Mouse (Mus musculus) stomach, embryonic 16.5 days (tissue): ENCODE results near the gene Psmd1. TPM values are rescaled to one million over a fixed set of nuclear protein-coding genes. Genes with fewer than 3 reads are reported as not detected.

Source experiments
- ATAC-seq: fragments of 200-750 bp; cut with Nextera tagmentation; 2 replicates; pipeline ENCODE4 v1.8.0; 2017; ENCODE audit warnings: moderate number of reproducible peaks, moderate TSS enrichment; ENCODE audit not compliant: insufficient read depth, low FRiP score
- H3K27ac ChIP-seq: fragments of 300-500 bp; sonication (generic); 2 replicates; pipeline ENCODE4 v1.5.1; 2014; ENCODE audit warnings: low read length
- H3K27me3 ChIP-seq: fragments of 300-500 bp; sonication (generic); 2 replicates; pipeline ENCODE4 v1.6.1; 2014; ENCODE audit warnings: low read length, control low read depth, mixed read lengths; ENCODE audit not compliant: control insufficient read depth, insufficient read depth
- H3K36me3 ChIP-seq: fragments of 300-500 bp; sonication (generic); 2 replicates; pipeline ENCODE4 v1.6.1; 2014; ENCODE audit warnings: low read length; ENCODE audit not compliant: control insufficient read depth, insufficient read depth
- H3K4me1 ChIP-seq: fragments of 300-500 bp; sonication (generic); 2 replicates; pipeline ENCODE4 v1.6.1; 2014; ENCODE audit warnings: low read length, control low read depth, mixed read lengths; ENCODE audit not compliant: control insufficient read depth, insufficient read depth
- H3K4me2 ChIP-seq: fragments of 300-500 bp; sonication (generic); 2 replicates; pipeline ENCODE4 v1.6.1; 2014; ENCODE audit warnings: low read depth, low read length, mixed read lengths
- H3K4me3 ChIP-seq: fragments of 300-500 bp; sonication (generic); replicated peaks from 2 replicates; pipeline ENCODE4 v1.5.1; 2014; ENCODE audit warnings: mild to moderate bottlenecking, low read length
- H3K9ac ChIP-seq: fragments of 300-500 bp; sonication (generic); 2 replicates; pipeline ENCODE4 v1.6.1; 2014; ENCODE audit warnings: low read length
- H3K9me3 ChIP-seq: fragments of 300-500 bp; sonication (generic); replicated peaks from 2 replicates; pipeline ENCODE4 v1.6.1; 2016; ENCODE audit warnings: low read length, control low read depth; ENCODE audit not compliant: control insufficient read depth
- WGBS: fragments of 180-500 bp; shearing (Covaris S2); extraction: QIAGEN DNeasy Blood & Tissue Kit; methylation state at CpG from one replicate; pipeline ENCODE4 v1.1.7; 2014; 5-methylcytosine and 5-hydroxymethylcytosine counted together
- polyA plus RNA-seq: library from polyadenylated mRNA; unstranded; fragments of >200 nt; fragmentation: Nextera tagmentation; extraction: Ambion mirVana; gene quantifications from 2 replicates; pipeline ENCODE4 v1.2.1, GENCODE M21; 2015

Gene Psmd1
- polyA plus RNA-seq, 1 experiment from 2014 or later: 150 TPM

GRCm38 (mm10) chr1:86040817-86041216 is 23.4 kb upstream of the Psmd1 start:
- Histone ChIP-seq H3K36me3 (no peaks in the 10 kb centered on the region), H3K27me3 (peaks cover 18% of the 10 kb centered on the region), H3K9me3 (no peaks in the 10 kb centered on the region), H3K27ac (no peak overlapping the region), H3K4me3 (no peak overlapping the region), H3K9ac (no peak overlapping the region), H3K4me2 (no peak overlapping the region), H3K4me1 (no peaks in the 10 kb centered on the region)
- 87% methylated on average over 3 of the region's 3 CpGs for WGBS
- ATAC-seq: no peak

GRCm38 (mm10) chr1:86045056-86045455 is 19.1 kb upstream of the Psmd1 start:
- H3K4me2 ChIP-seq: 0 out of 2 replicates have a peak overlapping the region, but pooled peaks have one; percentile 98
- H3K9me3 ChIP-seq: no peaks in the 10 kb centered on the region
- no peak overlapping the region for H3K4me3 ChIP-seq
- no peaks in the 10 kb centered on the region for H3K36me3 ChIP-seq
- no peak overlapping the region for H3K9ac ChIP-seq
- no peaks in the 10 kb centered on the region; the same call in 1 of the 2 replicates for H3K4me1 ChIP-seq
- WGBS: 69% methylated on average over 4 of the region's 4 CpGs
- peaks cover 40% of the 10 kb centered on the region for H3K27me3 ChIP-seq
- no peak for ATAC-seq
- no peak overlapping the region for H3K27ac ChIP-seq

DNA sequence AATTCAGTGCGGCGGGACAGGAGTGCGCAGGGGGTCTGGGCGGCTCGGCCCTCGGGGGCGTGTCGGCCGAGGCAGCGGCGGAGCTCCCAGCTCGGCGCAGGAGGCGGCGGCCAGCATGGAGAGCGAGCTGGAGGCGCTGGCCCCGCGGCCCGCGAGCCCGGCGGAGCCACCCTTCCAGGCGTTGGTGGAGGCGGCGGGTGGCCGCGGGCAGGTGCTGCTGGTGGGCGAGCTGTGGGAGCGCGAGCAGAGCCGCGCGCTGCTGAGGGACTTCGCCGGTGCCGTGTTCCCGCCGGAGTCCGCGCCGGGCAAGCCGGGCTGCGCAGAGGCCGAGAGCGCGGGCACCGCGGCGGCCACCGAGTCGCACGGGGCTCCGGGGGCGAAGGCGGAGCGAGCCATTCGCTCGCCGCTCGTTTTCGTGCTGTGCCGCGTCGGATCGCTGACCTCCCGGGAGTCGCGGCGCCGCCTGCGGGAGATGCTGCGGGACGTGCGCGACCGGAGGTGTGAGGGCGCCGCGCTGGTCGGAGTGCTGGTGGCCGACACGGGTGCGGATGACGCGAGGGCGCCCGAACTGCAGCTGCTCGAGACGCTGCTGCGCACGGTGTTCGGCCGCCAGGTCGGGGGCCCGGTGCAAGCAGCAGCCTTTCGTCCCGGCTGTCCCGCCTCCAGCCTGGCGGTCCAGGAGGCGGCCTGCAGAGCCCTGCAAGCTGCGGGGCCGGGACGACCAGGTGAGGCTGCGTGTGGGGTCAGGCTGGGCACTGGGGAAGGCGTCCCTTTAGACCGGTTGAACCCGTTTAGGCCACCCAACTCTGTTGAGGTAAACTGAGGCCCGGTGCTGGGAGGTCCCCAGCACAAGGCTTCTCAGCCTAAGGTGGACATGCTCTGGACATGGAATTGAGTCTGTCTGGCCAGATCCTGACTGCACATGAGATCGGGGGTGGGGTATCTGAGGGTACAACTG is 18.1 kb upstream of the Psmd1 start, which contains the start of gene 2810459M11Rik:
TSS of gene 2810459M11Rik (plus strand) at position 16 of the 958 bp plus-strand sequence.
- WGBS: under 1% methylated on average over 107 of the region's 110 CpGs
- H3K36me3 ChIP-seq: no peaks in the 10 kb centered on the region
- ATAC-seq: peak; percentile 76; the same call in 1 of the 2 replicates

DNA sequence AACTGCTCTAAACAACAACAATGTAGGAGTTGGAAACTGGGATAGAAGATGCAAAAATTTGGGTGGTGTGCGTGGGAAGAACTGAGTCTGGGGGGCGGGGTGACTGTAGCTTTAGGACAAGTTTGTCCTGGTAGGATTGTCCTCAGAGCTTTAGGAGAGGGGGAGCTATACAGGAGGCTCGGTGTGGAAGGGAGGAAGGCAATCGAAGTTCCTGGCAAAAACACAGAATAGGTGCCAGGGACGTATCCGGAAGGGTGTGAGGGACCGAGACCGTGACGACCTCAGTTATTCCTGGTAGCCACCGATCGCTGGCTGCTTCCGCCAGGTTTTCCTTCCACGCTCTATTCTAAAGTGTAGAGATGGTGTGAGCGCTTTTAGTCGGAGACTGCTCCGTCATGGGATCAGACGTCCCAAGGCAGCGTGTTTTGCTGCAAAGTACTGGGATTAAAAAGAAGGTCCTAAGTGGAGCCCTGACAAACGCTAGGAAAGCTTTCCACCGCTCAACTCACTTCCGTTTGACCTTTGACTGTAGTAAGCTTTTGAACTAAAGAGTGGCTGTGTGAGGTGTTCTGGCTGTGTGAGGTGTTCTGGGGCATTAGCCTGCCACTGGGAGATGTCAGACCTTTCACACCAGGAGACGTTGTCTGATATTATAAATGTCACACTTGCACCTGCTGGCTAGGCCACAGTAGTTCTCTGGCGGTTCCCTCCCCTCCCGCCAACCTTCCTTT is 17.2 kb upstream of the Psmd1 start:
- Histone ChIP-seq H3K4me2 (peak overlapping the region; percentile 98), H3K4me1 (no peaks in the 10 kb centered on the region; the same call in 1 of the 2 replicates), H3K27me3 (peaks cover 40% of the 10 kb centered on the region), H3K36me3 (no peaks in the 10 kb centered on the region), H3K4me3 (peak overlapping the region; percentile 62), H3K27ac (peak overlapping the region; percentile 38; the same call in 1 of the 2 replicates), H3K9me3 (no peaks in the 10 kb centered on the region), H3K9ac (peak overlapping the region; percentile 74; the same call in 1 of the 2 replicates)
- no peak for ATAC-seq
- WGBS: 13% methylated on average over 24 of the region's 24 CpGs

More for the DNA sequence above, 18.1 kb upstream of the Psmd1 start, which contains the start of gene 2810459M11Rik:
- Histone ChIP-seq H3K4me1 (no peaks in the 10 kb centered on the region; the same call in 1 of the 2 replicates), H3K4me2 (peak within 1 kb of the TSS; percentile 98), H3K4me3 (peak within 1 kb of the TSS; percentile 62), H3K9ac (peak within 1 kb of the TSS; percentile 74), H3K27me3 (peaks cover 40% of the 10 kb centered on the region), H3K27ac (peak within 1 kb of the TSS; percentile 38; the same call in 1 of the 2 replicates), H3K9me3 (no peaks in the 10 kb centered on the region)

DNA sequence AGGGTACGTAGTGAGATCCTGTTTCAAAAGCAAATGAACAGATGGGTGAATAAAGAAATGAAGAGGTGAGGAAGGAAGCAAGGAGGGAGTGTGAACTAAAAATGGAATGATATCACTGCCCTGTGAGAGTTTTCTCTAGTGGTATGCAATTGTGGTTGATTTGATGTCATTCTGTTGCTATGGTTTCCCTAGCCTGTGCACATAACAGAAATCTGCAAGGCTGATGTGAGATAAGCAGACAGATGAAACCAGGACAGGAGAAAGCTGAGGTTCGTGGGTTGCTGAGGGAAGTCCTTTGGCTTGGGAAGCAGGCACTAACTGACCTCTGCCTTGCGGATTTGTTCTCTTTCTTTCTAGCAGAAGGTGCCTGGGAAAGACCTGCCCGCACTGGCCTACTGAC is 16.0 kb upstream of the Psmd1 start:
- peaks cover 40% of the 10 kb centered on the region for H3K27me3 ChIP-seq
- H3K4me1 ChIP-seq: no peaks in the 10 kb centered on the region; the same call in 1 of the 2 replicates
- ATAC-seq: no peak
- H3K9me3 ChIP-seq: no peaks in the 10 kb centered on the region
- WGBS: 74% methylated on average over 4 of the region's 4 CpGs
- H3K9ac ChIP-seq: no peak overlapping the region
- H3K4me3 ChIP-seq: no peak overlapping the region
- H3K4me2 ChIP-seq: no peak overlapping the region
- H3K27ac ChIP-seq: no peak overlapping the region
- no peaks in the 10 kb centered on the region for H3K36me3 ChIP-seq

DNA sequence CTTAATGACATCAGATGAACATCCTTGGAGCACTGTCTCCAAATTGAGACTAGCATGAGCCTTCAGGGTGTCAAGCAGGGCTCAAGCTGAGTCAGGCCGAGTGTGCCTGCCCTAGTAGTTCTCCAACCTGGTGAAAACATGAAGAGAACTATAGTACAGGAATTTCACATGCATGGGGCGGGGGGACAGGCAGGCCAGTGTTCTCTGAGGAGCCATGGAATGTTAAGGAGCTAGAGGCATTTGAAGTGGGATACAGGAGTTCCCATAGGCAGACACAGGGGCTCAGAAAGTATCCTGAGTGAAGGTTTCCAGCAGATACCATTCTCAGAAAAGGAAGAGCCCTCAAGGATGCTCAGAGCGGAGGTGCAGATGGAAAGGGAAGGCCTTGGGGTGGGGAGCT is 15.4 kb upstream of the Psmd1 start:
- H3K27ac ChIP-seq: no peak overlapping the region
- peaks cover 40% of the 10 kb centered on the region for H3K27me3 ChIP-seq
- no peak for ATAC-seq
- H3K36me3 ChIP-seq: no peaks in the 10 kb centered on the region
- H3K9me3 ChIP-seq: no peaks in the 10 kb centered on the region
- H3K4me1 ChIP-seq: no peaks in the 10 kb centered on the region; the same call in 1 of the 2 replicates
- no peak overlapping the region for H3K9ac ChIP-seq
- WGBS: 85% methylated on average over 3 of the region's 3 CpGs
- no peak overlapping the region for H3K4me3 ChIP-seq
- no peak overlapping the region for H3K4me2 ChIP-seq

DNA sequence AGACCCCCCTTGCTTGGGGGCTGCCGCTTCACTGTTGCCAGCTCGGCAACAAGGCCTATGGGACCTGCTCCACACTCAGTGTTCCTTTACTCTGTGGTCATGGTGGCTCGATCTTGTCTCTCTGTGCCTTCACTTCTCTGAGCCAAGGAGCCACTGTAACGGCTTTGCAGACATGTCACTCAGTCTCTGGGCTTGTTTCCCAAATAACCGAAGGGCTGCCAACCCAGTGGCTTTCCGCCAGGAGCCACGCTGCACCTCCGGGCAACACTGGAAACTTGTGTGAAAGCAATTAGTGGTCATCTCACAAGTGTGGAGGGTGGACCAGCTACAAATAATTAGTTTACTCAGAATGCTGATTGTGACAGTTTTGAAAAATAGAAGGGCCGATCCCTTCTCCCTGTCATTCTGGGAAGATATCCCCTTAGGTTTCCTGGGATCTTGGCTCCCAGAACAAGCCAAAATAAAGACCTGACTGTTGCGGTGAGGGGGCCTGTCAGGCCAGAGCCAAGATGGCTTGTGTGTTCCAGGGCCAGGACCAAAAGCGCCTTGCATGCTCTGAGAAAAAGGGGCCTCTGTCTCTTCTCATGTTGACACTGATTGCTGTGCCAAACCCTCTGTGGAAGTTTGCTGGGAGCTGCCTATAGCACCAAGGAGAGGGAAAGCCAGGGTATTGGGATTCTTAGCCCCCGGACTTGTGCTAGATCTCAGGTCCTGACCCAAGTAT is 10.8 kb upstream of the Psmd1 start:
- WGBS: 73% methylated on average over 12 of the region's 12 CpGs
- peak; percentile 26; the same call in 1 of the 2 replicates for ATAC-seq
- no peaks in the 10 kb centered on the region for H3K9me3 ChIP-seq
- no peak overlapping the region for H3K4me2 ChIP-seq
- H3K27me3 ChIP-seq: no peaks in the 10 kb centered on the region; the same call in 1 of the 2 replicates
- no peak overlapping the region for H3K9ac ChIP-seq
- no peaks in the 10 kb centered on the region for H3K36me3 ChIP-seq
- no peak overlapping the region for H3K27ac ChIP-seq
- H3K4me1 ChIP-seq: no peaks in the 10 kb centered on the region
- H3K4me3 ChIP-seq: no peak overlapping the region

DNA sequence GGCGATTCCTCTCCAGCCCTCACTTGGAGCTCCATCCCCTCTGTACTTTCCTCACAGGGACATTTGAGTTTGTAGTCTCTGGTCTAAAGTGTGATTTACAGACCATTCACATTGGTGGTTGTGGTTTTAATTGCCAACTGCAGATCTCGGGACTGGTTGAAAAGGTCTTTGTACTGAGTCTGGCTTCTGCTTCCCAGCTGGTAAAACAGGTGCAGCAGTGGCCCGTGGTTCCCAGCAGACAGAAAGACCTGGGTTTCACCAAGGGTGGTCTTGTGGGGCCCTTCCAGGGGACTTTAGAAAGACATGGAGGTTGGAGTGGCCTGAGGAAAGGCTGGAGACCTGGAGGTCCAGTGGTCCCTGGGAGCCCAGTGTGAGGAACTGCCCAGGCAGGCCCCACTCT is 9.2 kb upstream of the Psmd1 start:
- Histone ChIP-seq H3K4me3 (no peak overlapping the region), H3K27ac (no peak overlapping the region), H3K4me2 (no peak overlapping the region), H3K9me3 (no peaks in the 10 kb centered on the region), H3K4me1 (peaks cover 3% of the 10 kb centered on the region; the same call in 1 of the 2 replicates), H3K27me3 (no peaks in the 10 kb centered on the region), H3K9ac (no peak overlapping the region), H3K36me3 (no peaks in the 10 kb centered on the region)
- 49% methylated on average over 3 of the region's 3 CpGs for WGBS
- no peak for ATAC-seq
